Comparison of ENCODE assay signal across 15 mouse cellular contexts in genomic region chr12:44197873-44198525, GRCm38 (mm10). TPM values are rescaled to one million over a fixed set of nuclear protein-coding genes. Genes with fewer than 3 reads are reported as not detected.
DNase-seq lines count a peak whose midpoint lies in the region; ATAC-seq and TF ChIP-seq lines count a peak whose summit lies in the region.
"Had no signal": no experiment of that assay in that cellular context is flagged by ENCODE, and none has a peak within 500 bp of the region (broad histone marks: within the 10 kb centered on the region; RNA-seq: fewer than 3 reads in every experiment).

No protein-coding gene starts in this region.

- TF ChIP-seq CTCF in intestine, postnatal 0 days (IDR thresholded peaks at IDR 0.05; ENCODE audit: low read depth) = no peak

- 33% methylated on average over 4 of the region's 4 CpGs for WGBS in lung, embryonic 16.5 days
- WGBS in intestine, postnatal 0 days = 37% methylated on average over 4 of the region's 4 CpGs

- no peak for ATAC-seq in lung, embryonic 16.5 days (ENCODE audit: low read depth)
- peak; percentile 41; the same call in 1 of the 2 replicates for ATAC-seq in intestine, postnatal 0 days
- peak; percentile 86 for ATAC-seq in megakaryocyte-erythroid progenitor cell, adult 5-6 weeks (replicated peaks; ENCODE audit: low FRiP score, low TSS enrichment, poor library complexity, severe bottlenecking)
- ATAC-seq: forebrain, embryonic 16.5 days; hindbrain, postnatal 0 days; midbrain, embryonic 16.5 days had no signal

- H3K9ac ChIP-seq in lung, embryonic 16.5 days (ENCODE audit: low read length) = no peak overlapping the region
- no peak overlapping the region for H3K9ac ChIP-seq in intestine, postnatal 0 days (ENCODE audit: low read depth, low read length)
- H3K9ac ChIP-seq: embryonic facial prominence, embryonic 15.5 days had no signal

- DNase-seq in adrenal gland, postnatal 14 days = peak; percentile 9
- DNase-seq in adrenal gland, adult 8-10 months = no peak
- no peak for DNase-seq in lung, postnatal 4 days
- no peak for DNase-seq in left cerebral cortex, adult 18-20 months (ENCODE audit: low spot score in 2 of 2)
- DNase-seq in layer of hippocampus, adult 18-20 months (ENCODE audit: low spot score in 2 of 2) = no peak
- DNase-seq: cerebellum, postnatal 14 days; gastrocnemius, postnatal 10 days; kidney, postnatal 4 days had no signal

- H3K4me2 ChIP-seq in lung, embryonic 16.5 days (ENCODE audit: low read depth, low read length) = no peak overlapping the region
- no peak overlapping the region for H3K4me2 ChIP-seq in intestine, postnatal 0 days (replicated peaks; ENCODE audit: low read depth)
- H3K4me2 ChIP-seq: embryonic facial prominence, embryonic 15.5 days had no signal

- 0 out of 2 replicates have a peak, but pooled peaks cover 2% of the 10 kb centered on the region for H3K4me1 ChIP-seq in lung, embryonic 16.5 days (replicated peaks; ENCODE audit: control insufficient read depth, insufficient read depth, low read length)
- no peaks in the 10 kb centered on the region for H3K4me1 ChIP-seq in intestine, postnatal 0 days (replicated peaks; ENCODE audit: control insufficient read depth, insufficient read depth, low read length)
- H3K4me1 ChIP-seq: embryonic facial prominence, embryonic 15.5 days had no signal

- 0 out of 2 replicates have a peak overlapping the region, but pooled peaks have one; percentile 16 for H3K27ac ChIP-seq in lung, embryonic 16.5 days (ENCODE audit: low read length)
- H3K27ac ChIP-seq in intestine, postnatal 0 days (ENCODE audit: low read depth, low read length) = no peak overlapping the region
- H3K27ac ChIP-seq: embryonic facial prominence, embryonic 15.5 days; hindbrain, postnatal 0 days had no signal

- no peaks in the 10 kb centered on the region for H3K9me3 ChIP-seq in lung, embryonic 16.5 days (ENCODE audit: control insufficient read depth, low read length)
- no peaks in the 10 kb centered on the region for H3K9me3 ChIP-seq in intestine, postnatal 0 days (ENCODE audit: control insufficient read depth)
- H3K9me3 ChIP-seq: embryonic facial prominence, embryonic 15.5 days had no signal

- H3K4me3 ChIP-seq in lung, embryonic 16.5 days (ENCODE audit: low read length) = no peak overlapping the region
- no peak overlapping the region for H3K4me3 ChIP-seq in intestine, postnatal 0 days (ENCODE audit: low read depth, low read length)
- H3K4me3 ChIP-seq: embryonic facial prominence, embryonic 15.5 days had no signal

- no peaks in the 10 kb centered on the region for H3K27me3 ChIP-seq in lung, embryonic 16.5 days (ENCODE audit: control insufficient read depth, insufficient read depth, low read depth, low read length)
- H3K27me3 ChIP-seq in intestine, postnatal 0 days (replicated peaks; ENCODE audit: control insufficient read depth, insufficient read depth, low read length) = no peaks in the 10 kb centered on the region
- H3K27me3 ChIP-seq: embryonic facial prominence, embryonic 15.5 days had no signal

- H3K36me3 ChIP-seq in lung, embryonic 16.5 days (ENCODE audit: control insufficient read depth, insufficient read depth, low read length) = no peaks in the 10 kb centered on the region
- H3K36me3 ChIP-seq in intestine, postnatal 0 days (ENCODE audit: control insufficient read depth, insufficient read depth) = no peaks in the 10 kb centered on the region
- H3K36me3 ChIP-seq: embryonic facial prominence, embryonic 15.5 days had no signal

RNA-seq across cellular contexts. Expression of gene Dnajb9, which starts 12.1 kb away (rescaled TPM):
- total RNA-seq in adrenal gland, postnatal 14 days (2021) = 40.6 and 40.7 TPM in 2 replicates
- total RNA-seq in adrenal gland, adult 8-10 months (2022) = 10 to 100 TPM; 47.4 to 72.3 (median 50.4) TPM
- 24.9 and 25.4 TPM in 2 replicates for polyA plus RNA-seq in lung, embryonic 16.5 days (2015; fragmentation: Nextera tagmentation; extraction: Ambion mirVana)
- polyA plus RNA-seq in intestine, postnatal 0 days (2015; fragmentation: Nextera tagmentation; extraction: Ambion mirVana) = 81.2 and 85.6 TPM in 2 replicates
- 9.8 and 18.2 TPM in 2 replicates for total RNA-seq in megakaryocyte-erythroid progenitor cell, adult 5-6 weeks (2014; fragmentation: Nextera tagmentation)
- total RNA-seq in megakaryocyte-erythroid progenitor cell, adult 5-6 weeks (2017) = 43.4 and 54.2 TPM in 2 replicates
- 10 to 100 TPM; 41.3 to 43.4 TPM for total RNA-seq in left cerebral cortex, adult 18-20 months (2021)
- 10 to 100 TPM; 41.1 to 41.3 TPM for total RNA-seq in layer of hippocampus, adult 18-20 months (2021)

RNA-seq across cellular contexts. Expression of gene Pnpla8, which starts 23.2 kb away (rescaled TPM):
- 134 and 144 TPM in 2 replicates for total RNA-seq in adrenal gland, postnatal 14 days (2021)
- 100 to 1,000 TPM in 3 of 4 experiments, 10 to 100 TPM in 1; 84.1 to 127 (median 109) TPM for total RNA-seq in adrenal gland, adult 8-10 months (2022)
- polyA plus RNA-seq in lung, embryonic 16.5 days (2015; fragmentation: Nextera tagmentation; extraction: Ambion mirVana) = 62.2 and 69.4 TPM in 2 replicates
- 55.2 and 61.6 TPM in 2 replicates for polyA plus RNA-seq in intestine, postnatal 0 days (2015; fragmentation: Nextera tagmentation; extraction: Ambion mirVana)
- 22.4 and 26.2 TPM in 2 replicates for total RNA-seq in megakaryocyte-erythroid progenitor cell, adult 5-6 weeks (2014; fragmentation: Nextera tagmentation)
- 37.3 and 51.8 TPM in 2 replicates for total RNA-seq in megakaryocyte-erythroid progenitor cell, adult 5-6 weeks (2017)
- total RNA-seq in left cerebral cortex, adult 18-20 months (2021) = 100 to 1,000 TPM; 147 to 149 TPM
- total RNA-seq in layer of hippocampus, adult 18-20 months (2021) = 100 to 1,000 TPM; 122 to 123 TPM
